Comparison of ENCODE assay signal across 8 mouse cellular contexts in genomic region chr16:17070716-17071115, GRCm38 (mm10). TPM values are rescaled to one million over a fixed set of nuclear protein-coding genes. Genes with fewer than 3 reads are reported as not detected.
DNase-seq lines count a peak whose midpoint lies in the region; ATAC-seq and TF ChIP-seq lines count a peak whose summit lies in the region.

No protein-coding gene starts in this region.

- H3K36me3 ChIP-seq in liver, embryonic 11.5 days (ENCODE audit: control insufficient read depth, insufficient read depth, low read length): no peaks in the 10 kb centered on the region
- H3K36me3 ChIP-seq in forebrain, embryonic 10.5 days (replicated peaks): peaks cover 41% of the 10 kb centered on the region
- H3K36me3 ChIP-seq in intestine, postnatal 0 days (ENCODE audit: control insufficient read depth, insufficient read depth): no peaks in the 10 kb centered on the region
- peaks cover 22% of the 10 kb centered on the region for H3K36me3 ChIP-seq in neural tube, embryonic 13.5 days

- no peaks in the 10 kb centered on the region for H3K27me3 ChIP-seq in liver, embryonic 11.5 days (replicated peaks; ENCODE audit: control insufficient read depth, insufficient read depth, low read length)
- no peaks in the 10 kb centered on the region for H3K27me3 ChIP-seq in forebrain, embryonic 10.5 days (ENCODE audit: poor library complexity, severe bottlenecking)
- H3K27me3 ChIP-seq in intestine, postnatal 0 days (replicated peaks; ENCODE audit: control insufficient read depth, insufficient read depth, low read length): no peaks in the 10 kb centered on the region
- H3K27me3 ChIP-seq in neural tube, embryonic 13.5 days: peaks cover 8% of the 10 kb centered on the region; the same call in 1 of the 2 replicates

- peaks cover 2% of the 10 kb centered on the region; the same call in 1 of the 2 replicates for H3K9me3 ChIP-seq in liver, embryonic 11.5 days (ENCODE audit: control insufficient read depth, low read length)
- H3K9me3 ChIP-seq in forebrain, embryonic 10.5 days: peaks cover 10% of the 10 kb centered on the region; the same call in 1 of the 2 replicates
- 0 out of 2 replicates have a peak, but pooled peaks cover 2% of the 10 kb centered on the region for H3K9me3 ChIP-seq in intestine, postnatal 0 days (ENCODE audit: control insufficient read depth)
- H3K9me3 ChIP-seq in neural tube, embryonic 13.5 days: 0 out of 2 replicates have a peak, but pooled peaks cover 3% of the 10 kb centered on the region

- H3K27ac ChIP-seq in liver, embryonic 11.5 days (ENCODE audit: low read depth, low read length): no peak overlapping the region
- H3K27ac ChIP-seq in forebrain, embryonic 10.5 days: peak overlapping the region; percentile 96
- H3K27ac ChIP-seq in intestine, postnatal 0 days (ENCODE audit: low read depth, low read length): no peak overlapping the region
- no peak overlapping the region for H3K27ac ChIP-seq in neural tube, embryonic 13.5 days (replicated peaks)

- DNase-seq in liver, embryonic 11.5 days (ENCODE audit: low spot score): no peak
- DNase-seq in liver: no peak
- DNase-seq in forebrain, embryonic 10.5 days (ENCODE audit: extremely low spot score, low spot score): no peak
- no peak for DNase-seq in right cerebral cortex, postnatal 4 days
- no peak for DNase-seq in frontal cortex, postnatal 10 days (ENCODE audit: low spot score in 2 of 2)
- no peak for DNase-seq in urinary bladder, postnatal 10 days (ENCODE audit: low spot score)

- no peaks in the 10 kb centered on the region for H3K4me1 ChIP-seq in liver, embryonic 11.5 days (replicated peaks; ENCODE audit: control insufficient read depth, insufficient read depth, low read length)
- H3K4me1 ChIP-seq in forebrain, embryonic 10.5 days: peaks cover 20% of the 10 kb centered on the region
- H3K4me1 ChIP-seq in intestine, postnatal 0 days (replicated peaks; ENCODE audit: control insufficient read depth, insufficient read depth, low read length): 0 out of 2 replicates have a peak, but pooled peaks cover 2% of the 10 kb centered on the region
- H3K4me1 ChIP-seq in neural tube, embryonic 13.5 days (replicated peaks): peaks cover 45% of the 10 kb centered on the region

- WGBS in liver, embryonic 11.5 days: 46% methylated on average over 6 of the region's 6 CpGs
- WGBS in forebrain, embryonic 10.5 days: 58% methylated on average over 6 of the region's 6 CpGs
- 40% methylated on average over 6 of the region's 6 CpGs for WGBS in intestine, postnatal 0 days
- 52% methylated on average over 6 of the region's 6 CpGs for WGBS in neural tube, embryonic 13.5 days

- H3K9ac ChIP-seq in liver, embryonic 11.5 days (ENCODE audit: low read depth, low read length): no peak overlapping the region
- no peak overlapping the region for H3K9ac ChIP-seq in intestine, postnatal 0 days (ENCODE audit: low read depth, low read length)
- H3K9ac ChIP-seq in neural tube, embryonic 13.5 days: peak overlapping the region; percentile 87

- peak overlapping the region; percentile 95 for H3K4me2 ChIP-seq in liver, embryonic 11.5 days
- peak overlapping the region; percentile 95 for H3K4me2 ChIP-seq in intestine, postnatal 0 days (replicated peaks; ENCODE audit: low read depth)
- peak overlapping the region; percentile 73 for H3K4me2 ChIP-seq in neural tube, embryonic 13.5 days

- no peak for ATAC-seq in liver, embryonic 11.5 days (replicated peaks; ENCODE audit: low FRiP score)
- ATAC-seq in intestine, postnatal 0 days: no peak
- no peak for ATAC-seq in neural tube, embryonic 13.5 days (ENCODE audit: low read depth)

- no peak for TF ChIP-seq CTCF in intestine, postnatal 0 days (IDR thresholded peaks at IDR 0.05; ENCODE audit: low read depth)

- H3K4me3 ChIP-seq in liver, embryonic 11.5 days (ENCODE audit: low read depth, low read length): peak overlapping the region; percentile 76
- H3K4me3 ChIP-seq in forebrain, embryonic 10.5 days: peak overlapping the region; percentile 71
- H3K4me3 ChIP-seq in intestine, postnatal 0 days (ENCODE audit: low read depth, low read length): peak overlapping the region; percentile 72
- H3K4me3 ChIP-seq in neural tube, embryonic 13.5 days: peak overlapping the region; percentile 80

RNA-seq across cellular contexts. Expression of gene Ypel1, which starts 1.2 kb away (rescaled TPM):
- polyA plus RNA-seq in liver, embryonic 11.5 days (2014; fragmentation: Nextera tagmentation; extraction: Ambion mirVana): 9.9 and 11.0 TPM in 2 replicates
- polyA plus RNA-seq in forebrain, embryonic 10.5 days (2016; fragmentation: Nextera tagmentation; extraction: Ambion mirVana): 96.2 and 97.4 TPM in 2 replicates
- 3.4 and 3.6 TPM in 2 replicates for polyA plus RNA-seq in intestine, postnatal 0 days (2015; fragmentation: Nextera tagmentation; extraction: Ambion mirVana)
- polyA plus RNA-seq in neural tube, embryonic 13.5 days (2015; fragmentation: Nextera tagmentation; extraction: Ambion mirVana): 81.2 and 94.0 TPM in 2 replicates

RNA-seq across cellular contexts. Expression of gene Ppil2, which starts 40.3 kb away (rescaled TPM):
- 111 TPM in 2 replicates for polyA plus RNA-seq in liver, embryonic 11.5 days (2014; fragmentation: Nextera tagmentation; extraction: Ambion mirVana)
- 138 and 155 TPM in 2 replicates for polyA plus RNA-seq in forebrain, embryonic 10.5 days (2016; fragmentation: Nextera tagmentation; extraction: Ambion mirVana)
- polyA plus RNA-seq in intestine, postnatal 0 days (2015; fragmentation: Nextera tagmentation; extraction: Ambion mirVana): 71.9 and 78.7 TPM in 2 replicates
- polyA plus RNA-seq in neural tube, embryonic 13.5 days (2015; fragmentation: Nextera tagmentation; extraction: Ambion mirVana): 154 and 157 TPM in 2 replicates

RNA-seq across cellular contexts. Expression of gene 2610318N02Rik, which starts 54.3 kb away (rescaled TPM):
- 52.6 and 56.8 TPM in 2 replicates for polyA plus RNA-seq in liver, embryonic 11.5 days (2014; fragmentation: Nextera tagmentation; extraction: Ambion mirVana)
- 153 and 164 TPM in 2 replicates for polyA plus RNA-seq in forebrain, embryonic 10.5 days (2016; fragmentation: Nextera tagmentation; extraction: Ambion mirVana)
- 7.1 and 7.9 TPM in 2 replicates for polyA plus RNA-seq in intestine, postnatal 0 days (2015; fragmentation: Nextera tagmentation; extraction: Ambion mirVana)
- 25.8 and 26.0 TPM in 2 replicates for polyA plus RNA-seq in neural tube, embryonic 13.5 days (2015; fragmentation: Nextera tagmentation; extraction: Ambion mirVana)
